Mouse (Mus musculus): ENCODE data around the gene Prelid1. TPM values are rescaled to one million over a fixed set of nuclear protein-coding genes. Genes with fewer than 3 reads are reported as not detected.

Gene Prelid1
- total RNA-seq, 2 experiments from 2014 or later: 23.9 to 30.5 TPM

Other genes starting within 250 kb of the Prelid1 start
- 10 to 100 TPM; 12.4 to 12.6 TPM for gene Uimc1, start 220.2 kb upstream of the Prelid1 start, total RNA-seq (2021)
- 10 to 100 TPM in 1 of 2 experiments, 1 to 10 TPM in 1; 8.9 to 13.4 TPM for gene Zfp346, start 215.2 kb upstream of the Prelid1 start, total RNA-seq (2021)
- not detected for gene Gm17617, start 187.0 kb upstream of the Prelid1 start, total RNA-seq (2021)
- 1 to 10 TPM; 2.4 to 3.1 TPM for gene Fgfr4, start 167.9 kb upstream of the Prelid1 start, total RNA-seq (2021)
- 10 to 100 TPM; 46.0 to 51.2 TPM for gene Nsd1, start 110.7 kb upstream of the Prelid1 start, total RNA-seq (2021)
- 10 to 100 TPM; 29.0 to 30.2 TPM for gene Rab24, start 1.4 kb downstream of the Prelid1 start, total RNA-seq (2021)
- gene Mxd3, start 9.3 kb downstream of the Prelid1 start, total RNA-seq (2021): 1 to 10 TPM in 1 of 2 experiments, under 1 TPM in 1; 0.72 to 1.5 TPM
- gene Lman2, start 42.3 kb downstream of the Prelid1 start, total RNA-seq (2021): 10 to 100 TPM; 35.1 to 35.7 TPM
- under 1 TPM; 0.15 to 0.35 TPM for gene Rgs14, start 49.2 kb downstream of the Prelid1 start, total RNA-seq (2021)
- not detected for gene Slc34a1, start 77.7 kb downstream of the Prelid1 start, total RNA-seq (2021)
- gene Pfn3, start 94.7 kb downstream of the Prelid1 start, total RNA-seq (2021): not detected
- gene F12, start 106.3 kb downstream of the Prelid1 start, total RNA-seq (2021): not detected
- 10 to 100 TPM in 1 of 2 experiments, 1 to 10 TPM in 1; 9.3 to 10.2 TPM for gene Grk6, start 124.6 kb downstream of the Prelid1 start, total RNA-seq (2021)
- gene Prr7, start 143.8 kb downstream of the Prelid1 start, total RNA-seq (2021): under 1 TPM; 0.51 to 0.79 TPM
- gene Dbn1, start 167.6 kb downstream of the Prelid1 start, total RNA-seq (2021): 10 to 100 TPM; 10.3 to 16.1 TPM
- 100 to 1,000 TPM; 544 to 627 TPM for gene Pdlim7, start 193.2 kb downstream of the Prelid1 start, total RNA-seq (2021)
- gene Dok3, start 208.8 kb downstream of the Prelid1 start, total RNA-seq (2021): 1 to 10 TPM in 1 of 2 experiments, under 1 TPM in 1; 1.00 to 1.0 TPM
- gene Ddx41, start 216.2 kb downstream of the Prelid1 start, total RNA-seq (2021): 1 to 10 TPM; 8.1 to 9.0 TPM

Measured in gastrocnemius, postnatal 25 days (tissue).